Mouse (Mus musculus) hindbrain, embryonic 16.5 days (tissue): ENCODE measurements at regions not wholly inside any gene's neighbourhood (a gene's known extent, or its start where the extent isn't known, plus 50 kb on each side); places are given as distances from the start of the nearest gene placed in this dataset.

ENCODE experiments used
- ATAC-seq: fragments of 200-750 bp; cut with Nextera tagmentation; 2 replicates; pipeline ENCODE4 v1.8.0; 2017; ENCODE audit warnings: moderate TSS enrichment, moderate library complexity
- H3K27ac ChIP-seq: fragments of 300-500 bp; sonication (generic); 2 replicates; pipeline ENCODE4 v1.5.1; 2014; ENCODE audit warnings: low read depth, mild to moderate bottlenecking, control low read depth, low read length, moderate library complexity
- H3K27me3 ChIP-seq: fragments of 300-500 bp; sonication (generic); replicated peaks from 2 replicates; pipeline ENCODE4 v1.6.1; 2014; ENCODE audit warnings: low read length; ENCODE audit not compliant: control insufficient read depth, insufficient read depth
- H3K36me3 ChIP-seq: fragments of 300-500 bp; sonication (generic); 2 replicates; pipeline ENCODE4 v1.6.1; 2014; ENCODE audit warnings: mild to moderate bottlenecking, low read length, moderate library complexity, mixed read lengths; ENCODE audit not compliant: control insufficient read depth, insufficient read depth
- H3K4me1 ChIP-seq: fragments of 300-500 bp; sonication (generic); 2 replicates; pipeline ENCODE4 v1.6.1; 2014; ENCODE audit warnings: low read depth, low read length; ENCODE audit not compliant: control insufficient read depth, insufficient read depth
- H3K4me2 ChIP-seq: fragments of 300-500 bp; sonication (generic); 2 replicates; pipeline ENCODE4 v1.6.1; 2014; ENCODE audit warnings: mild to moderate bottlenecking, low read length, control low read depth, moderate library complexity
- H3K4me3 ChIP-seq: fragments of 300-500 bp; sonication (generic); 2 replicates; pipeline ENCODE4 v1.5.1; 2014; ENCODE audit warnings: mild to moderate bottlenecking, low read length, control low read depth, moderate library complexity
- H3K9ac ChIP-seq: fragments of 300-500 bp; sonication (generic); 2 replicates; pipeline ENCODE4 v1.6.1; 2014; ENCODE audit warnings: low read depth, mild to moderate bottlenecking, control low read depth, low read length, moderate library complexity
- H3K9me3 ChIP-seq: fragments of 300-500 bp; sonication (generic); 2 replicates; pipeline ENCODE4 v1.6.1; 2014; ENCODE audit warnings: mild to moderate bottlenecking, low read length, moderate library complexity; ENCODE audit not compliant: control insufficient read depth
- WGBS: fragments of 180-500 bp; shearing (Covaris S2); extraction: QIAGEN DNeasy Blood & Tissue Kit; methylation state at CpG from one replicate; pipeline ENCODE4 v1.1.7; 2014; 5-methylcytosine and 5-hydroxymethylcytosine counted together

DNA sequence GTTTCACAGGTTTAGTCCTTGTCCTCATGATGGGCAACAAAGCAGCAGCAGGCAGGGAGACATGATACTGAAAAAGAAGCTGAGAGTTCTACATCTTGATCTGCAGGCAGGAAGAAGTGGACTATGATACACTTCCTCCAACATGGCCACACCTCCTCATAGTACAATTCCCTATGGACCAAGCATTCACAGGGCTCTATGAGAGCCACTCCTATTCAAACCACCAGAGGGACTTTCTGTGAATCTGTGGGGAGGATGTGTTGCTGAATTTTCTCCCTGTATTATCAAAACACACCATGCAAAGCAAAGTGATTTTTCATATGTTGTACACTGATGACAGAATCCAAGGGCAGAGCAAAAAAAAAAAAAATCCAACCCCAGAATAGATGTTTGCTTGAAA, 594.3 kb downstream of the Epha4 start:
- H3K4me3 ChIP-seq = no peak overlapping the region
- H3K4me1 ChIP-seq = no peaks in the 10 kb centered on the region
- H3K9ac ChIP-seq = no peak overlapping the region
- no peak overlapping the region for H3K4me2 ChIP-seq
- H3K9me3 ChIP-seq = no peaks in the 10 kb centered on the region
- H3K27me3 ChIP-seq = no peaks in the 10 kb centered on the region
- H3K36me3 ChIP-seq = no peaks in the 10 kb centered on the region
- no peak for ATAC-seq
- no peak overlapping the region for H3K27ac ChIP-seq

GRCm38 (mm10) chr1:76927041-76927440, 587.8 kb downstream of the Epha4 start:
- WGBS = 89% methylated on average over 5 of the region's 5 CpGs
- H3K36me3 ChIP-seq = no peaks in the 10 kb centered on the region
- no peak overlapping the region for H3K9ac ChIP-seq
- no peak for ATAC-seq
- no peaks in the 10 kb centered on the region for H3K9me3 ChIP-seq
- no peaks in the 10 kb centered on the region for H3K27me3 ChIP-seq
- no peak overlapping the region for H3K4me3 ChIP-seq
- no peak overlapping the region for H3K27ac ChIP-seq
- H3K4me1 ChIP-seq = no peaks in the 10 kb centered on the region
- no peak overlapping the region for H3K4me2 ChIP-seq

DNA sequence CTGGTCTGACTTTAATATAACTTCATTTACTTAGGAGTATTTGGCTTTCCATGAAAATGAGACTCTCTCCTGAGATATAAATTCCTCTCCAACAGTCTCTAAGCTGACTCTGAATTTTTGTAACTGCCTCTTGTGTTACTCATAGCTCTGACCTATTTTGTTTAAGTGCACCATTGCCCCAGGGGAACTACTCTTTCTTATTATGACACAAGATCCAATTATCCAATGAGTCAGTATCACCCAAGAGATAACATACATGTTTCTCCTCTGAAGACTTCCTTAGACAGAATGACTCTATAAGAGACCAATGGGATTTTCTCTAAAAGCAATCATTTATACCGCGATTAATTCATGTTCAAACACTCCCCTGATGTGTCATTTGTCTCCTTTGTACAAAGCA, 586.9 kb downstream of the Epha4 start:
- Histone ChIP-seq H3K9me3 (no peaks in the 10 kb centered on the region), H3K9ac (no peak overlapping the region), H3K36me3 (no peaks in the 10 kb centered on the region), H3K4me1 (no peaks in the 10 kb centered on the region), H3K4me2 (no peak overlapping the region), H3K27me3 (no peaks in the 10 kb centered on the region), H3K4me3 (no peak overlapping the region), H3K27ac (no peak overlapping the region)
- 77% methylated on average over 2 of the region's 2 CpGs for WGBS
- no peak for ATAC-seq

GRCm38 (mm10) chr1:76933460-76933859, 581.4 kb downstream of the Epha4 start:
- Histone ChIP-seq H3K4me1 (no peaks in the 10 kb centered on the region), H3K9ac (no peak overlapping the region), H3K36me3 (no peaks in the 10 kb centered on the region), H3K4me3 (no peak overlapping the region), H3K27me3 (no peaks in the 10 kb centered on the region), H3K4me2 (no peak overlapping the region), H3K27ac (no peak overlapping the region), H3K9me3 (no peaks in the 10 kb centered on the region)
- 88% methylated on average over 4 of the region's 4 CpGs for WGBS
- no peak for ATAC-seq

DNA sequence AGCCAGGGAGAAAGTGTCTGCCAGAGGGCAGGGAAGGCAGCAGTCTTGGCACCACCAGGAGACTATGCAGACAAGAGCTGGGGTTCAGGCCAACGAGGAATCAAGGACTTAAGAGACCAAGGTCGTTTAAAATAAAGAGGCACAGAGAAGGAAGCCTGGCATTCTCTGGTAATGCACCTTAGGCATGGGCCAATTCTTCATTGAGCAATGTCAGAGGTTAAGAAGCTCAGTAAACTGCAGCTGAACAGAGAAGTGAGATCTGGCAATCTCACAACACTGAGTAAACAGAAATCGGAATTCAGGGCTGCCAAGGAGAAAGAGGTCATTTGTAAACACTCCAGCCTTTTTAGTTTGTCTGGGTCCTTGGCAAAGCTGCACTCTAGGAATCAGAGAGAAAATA, 572.2 kb downstream of the Epha4 start:
- H3K36me3 ChIP-seq = no peaks in the 10 kb centered on the region
- H3K9ac ChIP-seq = no peak overlapping the region
- H3K4me2 ChIP-seq = no peak overlapping the region
- H3K4me3 ChIP-seq = no peak overlapping the region
- WGBS = 53% methylated on average over 3 of the region's 3 CpGs
- H3K4me1 ChIP-seq = no peaks in the 10 kb centered on the region
- no peaks in the 10 kb centered on the region for H3K9me3 ChIP-seq
- no peak overlapping the region for H3K27ac ChIP-seq
- peak; percentile 94 for ATAC-seq
- H3K27me3 ChIP-seq = no peaks in the 10 kb centered on the region

DNA sequence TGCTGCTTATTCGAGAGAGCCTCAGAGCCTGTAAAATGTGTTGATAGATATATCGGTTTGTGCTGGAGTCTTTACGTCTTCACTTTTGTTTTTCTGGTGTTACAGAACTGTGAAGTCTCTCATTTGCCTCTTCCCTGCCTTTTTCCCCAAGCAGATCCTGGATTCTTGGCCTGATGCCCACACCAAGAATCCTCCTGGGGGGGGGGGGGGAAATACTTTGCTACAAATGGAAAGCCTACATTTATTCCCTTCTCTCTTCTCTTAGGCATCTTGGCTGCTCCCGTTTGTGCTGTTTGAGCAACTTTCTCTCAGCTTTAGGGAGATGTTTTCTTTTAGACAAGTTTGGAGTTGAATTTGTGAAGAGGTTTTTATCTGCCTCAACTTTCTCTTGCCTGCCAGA, 570.8 kb downstream of the Epha4 start:
- Histone ChIP-seq H3K27me3 (no peaks in the 10 kb centered on the region), H3K27ac (no peak overlapping the region), H3K4me2 (no peak overlapping the region), H3K4me3 (no peak overlapping the region), H3K9me3 (no peaks in the 10 kb centered on the region), H3K36me3 (no peaks in the 10 kb centered on the region), H3K9ac (no peak overlapping the region), H3K4me1 (no peaks in the 10 kb centered on the region)
- ATAC-seq = no peak
- 75% methylated on average over 4 of the region's 4 CpGs for WGBS

GRCm38 (mm10) chr1:76955031-76955430, 559.9 kb downstream of the Epha4 start:
- no peak overlapping the region for H3K4me2 ChIP-seq
- H3K36me3 ChIP-seq = no peaks in the 10 kb centered on the region
- no peak for ATAC-seq
- H3K27ac ChIP-seq = no peak overlapping the region
- H3K4me1 ChIP-seq = no peaks in the 10 kb centered on the region
- H3K9ac ChIP-seq = no peak overlapping the region
- no peaks in the 10 kb centered on the region for H3K27me3 ChIP-seq
- no peaks in the 10 kb centered on the region for H3K9me3 ChIP-seq
- no peak overlapping the region for H3K4me3 ChIP-seq

DNA sequence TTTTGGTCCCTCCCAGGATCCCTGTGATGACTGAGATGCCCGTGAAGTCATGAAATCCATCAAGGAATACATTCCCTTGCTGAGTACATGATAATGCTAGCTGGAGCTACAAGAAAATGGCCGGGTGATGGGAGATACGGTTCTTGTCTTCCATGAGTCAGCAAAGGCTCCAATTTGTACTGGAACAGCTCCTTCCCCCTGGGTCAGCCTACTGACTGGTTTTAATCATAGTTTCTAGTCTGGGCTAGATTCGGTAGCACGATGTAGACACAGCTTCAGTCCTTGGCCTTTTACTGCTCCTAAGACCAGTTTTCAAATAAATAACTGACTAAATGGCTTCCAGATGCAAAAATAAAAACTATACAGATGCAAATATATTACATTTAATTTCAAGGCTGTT, 557.5 kb downstream of the Epha4 start:
- Histone ChIP-seq H3K9me3 (no peaks in the 10 kb centered on the region), H3K9ac (no peak overlapping the region), H3K4me1 (no peaks in the 10 kb centered on the region), H3K27me3 (no peaks in the 10 kb centered on the region), H3K27ac (no peak overlapping the region), H3K4me2 (no peak overlapping the region), H3K4me3 (no peak overlapping the region), H3K36me3 (no peaks in the 10 kb centered on the region)
- no peak for ATAC-seq
- WGBS = 80% methylated on average over 5 of the region's 5 CpGs

DNA sequence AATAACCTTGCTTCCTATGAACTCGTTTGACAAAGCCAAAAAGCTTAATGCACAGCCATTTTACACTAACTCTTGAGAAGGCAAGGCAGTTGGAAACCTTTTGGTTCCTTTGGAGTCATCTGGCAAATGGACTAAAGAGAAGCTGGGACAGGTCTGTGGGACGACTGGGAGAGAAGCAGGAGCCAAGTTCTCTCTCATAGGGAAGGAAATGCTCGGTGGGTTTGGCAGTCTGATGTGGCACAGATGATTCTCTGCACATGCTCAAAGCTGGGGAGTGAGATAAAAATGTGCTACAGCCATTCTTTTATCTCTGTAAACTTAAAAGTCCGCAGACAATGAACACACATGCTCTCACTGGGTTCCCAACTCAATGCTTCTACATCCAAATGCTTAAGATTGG, 556.2 kb downstream of the Epha4 start:
- no peak overlapping the region for H3K4me2 ChIP-seq
- no peaks in the 10 kb centered on the region for H3K27me3 ChIP-seq
- no peak overlapping the region for H3K4me3 ChIP-seq
- H3K27ac ChIP-seq = no peak overlapping the region
- no peak overlapping the region for H3K9ac ChIP-seq
- no peaks in the 10 kb centered on the region for H3K9me3 ChIP-seq
- no peaks in the 10 kb centered on the region for H3K36me3 ChIP-seq
- ATAC-seq = no peak
- H3K4me1 ChIP-seq = no peaks in the 10 kb centered on the region
- 79% methylated on average over 4 of the region's 4 CpGs for WGBS

- no peak overlapping the region for H3K4me3 ChIP-seq
- H3K4me2 ChIP-seq = no peak overlapping the region
- no peaks in the 10 kb centered on the region for H3K9me3 ChIP-seq
- H3K36me3 ChIP-seq = no peaks in the 10 kb centered on the region
- no peaks in the 10 kb centered on the region for H3K4me1 ChIP-seq
- no peak for ATAC-seq
- no peaks in the 10 kb centered on the region for H3K27me3 ChIP-seq
- 62% methylated on average over 4 of the region's 4 CpGs for WGBS
- H3K27ac ChIP-seq = no peak overlapping the region
- H3K9ac ChIP-seq = no peak overlapping the region
Observed at GRCm38 (mm10) chr1:76972454-76972853, 542.4 kb downstream of the Epha4 start.
